Mouse (Mus musculus): ENCODE results near the gene Vmn1r46. TPM values are rescaled to one million over a fixed set of nuclear protein-coding genes. Genes with fewer than 3 reads are reported as not detected.
"Not testable (repeated sequence)": the region's sequence is repeated elsewhere in the genome, so short reads cannot be mapped to it uniquely, and the experiment has no call there.

Gene Vmn1r46
- total RNA-seq (2012; rRNA removed) (not detected in 2 replicates), polyA plus RNA-seq (2012; ENCODE audit: insufficient read depth in 1 of 2, insufficient read length in 2 of 2, low read depth in 1 of 2, low replicate concordance in 2 of 2, missing spikeins in 1 of 2) (not detected)

- H3K4me1 ChIP-seq (ENCODE audit: control insufficient read depth in 1 of 2, insufficient read depth in 2 of 2, low read length in 2 of 2), result no peaks in the 10 kb centered on the region
- no peak within 1 kb of the TSS for H3K4me3 ChIP-seq (ENCODE audit: control insufficient read depth in 1 of 2, insufficient read depth in 1 of 2, low read depth in 2 of 2, low read length in 2 of 2)
- no peaks in the 10 kb centered on the region for H3K9me3 ChIP-seq (replicated peaks; ENCODE audit: insufficient read depth, low read length)
- H3K79me2 ChIP-seq (ENCODE audit: control insufficient read depth, insufficient read depth, low read length, poor library complexity), result no peaks in the 10 kb centered on the region
- no peak for DNase-seq (ENCODE audit: low read depth, low spot score)
- no peak within 1 kb of the TSS for H3K27ac ChIP-seq (ENCODE audit: control insufficient read depth, low read depth, low read length)
- no peak within 1 kb of the TSS for H3K9ac ChIP-seq (ENCODE audit: control insufficient read depth, low read depth, low read length, poor library complexity, severe bottlenecking)
- TF ChIP-seq HCFC1 (IDR thresholded peaks at IDR 0.05; ENCODE audit: low read depth, low read length) (no peak), POLR2AphosphoS5 (IDR thresholded peaks at IDR 0.05; ENCODE audit: borderline replicate concordance, low read depth, low read length) (no peak), BHLHE40 (IDR thresholded peaks at IDR 0.05; ENCODE audit: borderline replicate concordance, low read depth, low read length) (no peak), ZMIZ1 (IDR thresholded peaks at IDR 0.05; ENCODE audit: low read depth, low read length) (no peak), POLR2AphosphoS2 (IDR thresholded peaks at IDR 0.05; ENCODE audit: low read length) (no peak), UBTF (IDR thresholded peaks at IDR 0.05; ENCODE audit: borderline replicate concordance, insufficient read depth, low read depth, low read length) (no peak), EP300 (IDR thresholded peaks at IDR 0.05; ENCODE audit: low read depth in 1 of 2, low read length in 2 of 2) (no peak)
- no peaks in the 10 kb centered on the region for H3K36me3 ChIP-seq (ENCODE audit: control insufficient read depth in 1 of 2, insufficient read depth in 2 of 2, low read length in 2 of 2)
- no peaks in the 10 kb centered on the region for H3K27me3 ChIP-seq (ENCODE audit: control insufficient read depth in 1 of 2, insufficient read depth in 2 of 2, low read length in 2 of 2)
These were observed at the start of gene Vmn1r46 for GRCm38 (mm10) chr6:89969013-89969412. Gene Vmn1r46 (plus strand): TSS chr6:89969313.

GRCm38 (mm10) chr6:89940498-89940897 is 28.6 kb upstream of the Vmn1r46 start, which contains the start of gene Vmn1r45:
Gene Vmn1r45 (minus strand): TSS chr6:89940598.
- H3K9me3 ChIP-seq (replicated peaks; ENCODE audit: insufficient read depth, low read length); H3K4me1 ChIP-seq (ENCODE audit: control insufficient read depth in 1 of 2, insufficient read depth in 2 of 2, low read length in 2 of 2); H3K36me3 ChIP-seq (ENCODE audit: control insufficient read depth in 1 of 2, insufficient read depth in 2 of 2, low read length in 2 of 2); H3K4me3 ChIP-seq (ENCODE audit: control insufficient read depth in 1 of 2, insufficient read depth in 1 of 2, low read depth in 2 of 2, low read length in 2 of 2); H3K79me2 ChIP-seq (ENCODE audit: control insufficient read depth, insufficient read depth, low read length, poor library complexity); DNase-seq (ENCODE audit: low read depth, low spot score); H3K9ac ChIP-seq (ENCODE audit: control insufficient read depth, low read depth, low read length, poor library complexity, severe bottlenecking); H3K27ac ChIP-seq (ENCODE audit: control insufficient read depth, low read depth, low read length); H3K27me3 ChIP-seq (ENCODE audit: control insufficient read depth in 1 of 2, insufficient read depth in 2 of 2, low read length in 2 of 2): not testable (repeated sequence)

- no peaks in the 10 kb centered on the region for H3K4me1 ChIP-seq (ENCODE audit: control insufficient read depth in 1 of 2, insufficient read depth in 2 of 2, low read length in 2 of 2)
- no peaks in the 10 kb centered on the region for H3K27me3 ChIP-seq (ENCODE audit: control insufficient read depth in 1 of 2, insufficient read depth in 2 of 2, low read length in 2 of 2)
- TF ChIP-seq MXI1 (IDR thresholded peaks at IDR 0.05; ENCODE audit: low read depth, low read length) (no peak), MYB (IDR thresholded peaks at IDR 0.05; ENCODE audit: low read depth, low read length) (no peak), ZKSCAN1 (IDR thresholded peaks at IDR 0.05; ENCODE audit: low read depth, low read length) (no peak), SMC3 (IDR thresholded peaks at IDR 0.05; ENCODE audit: low read depth, low read length) (no peak), ZC3H11A (IDR thresholded peaks at IDR 0.05; ENCODE audit: low read depth, low read length) (no peak), TCF12 (IDR thresholded peaks at IDR 0.05; ENCODE audit: low read depth, low read length) (no peak), MAX (IDR thresholded peaks at IDR 0.05; ENCODE audit: low read length) (no peak), MYC (IDR thresholded peaks at IDR 0.05; ENCODE audit: low read depth, low read length) (no peak), ETS1 (IDR thresholded peaks at IDR 0.05; ENCODE audit: low read depth, low read length) (no peak), MAFK (IDR thresholded peaks at IDR 0.05; ENCODE audit: borderline replicate concordance, low read depth, low read length) (no peak), ELF1 (IDR thresholded peaks at IDR 0.05; ENCODE audit: low read depth, low read length) (no peak), GATA1 (IDR thresholded peaks at IDR 0.05; ENCODE audit: low read depth, low read length) (no peak), E2F4 (IDR thresholded peaks at IDR 0.05; ENCODE audit: borderline replicate concordance, low read depth, low read length) (no peak), POLR2AphosphoS2 (IDR thresholded peaks at IDR 0.05; ENCODE audit: low read length) (no peak), HCFC1 (IDR thresholded peaks at IDR 0.05; ENCODE audit: low read depth, low read length) (no peak), POLR2AphosphoS5 (IDR thresholded peaks at IDR 0.05; ENCODE audit: borderline replicate concordance, low read depth, low read length) (no peak)
- H3K79me2 ChIP-seq (ENCODE audit: control insufficient read depth, insufficient read depth, low read length, poor library complexity), result no peaks in the 10 kb centered on the region
- no peak overlapping the region for H3K4me3 ChIP-seq (ENCODE audit: control insufficient read depth in 1 of 2, insufficient read depth in 1 of 2, low read depth in 2 of 2, low read length in 2 of 2)
- no peak for DNase-seq (ENCODE audit: low read depth, low spot score)
- H3K9me3 ChIP-seq (replicated peaks; ENCODE audit: insufficient read depth, low read length), result no peaks in the 10 kb centered on the region
- H3K27ac ChIP-seq (ENCODE audit: control insufficient read depth, low read depth, low read length), result no peak overlapping the region
- no peak overlapping the region for H3K9ac ChIP-seq (ENCODE audit: control insufficient read depth, low read depth, low read length, poor library complexity, severe bottlenecking)
- H3K36me3 ChIP-seq (ENCODE audit: control insufficient read depth in 1 of 2, insufficient read depth in 2 of 2, low read length in 2 of 2), result no peaks in the 10 kb centered on the region
These were observed 28.2 kb upstream of the Vmn1r46 start for GRCm38 (mm10) chr6:89940926-89941325.

All from MEL (cell line).